Mouse (Mus musculus): ENCODE data around the gene Gstp1.

DNA sequence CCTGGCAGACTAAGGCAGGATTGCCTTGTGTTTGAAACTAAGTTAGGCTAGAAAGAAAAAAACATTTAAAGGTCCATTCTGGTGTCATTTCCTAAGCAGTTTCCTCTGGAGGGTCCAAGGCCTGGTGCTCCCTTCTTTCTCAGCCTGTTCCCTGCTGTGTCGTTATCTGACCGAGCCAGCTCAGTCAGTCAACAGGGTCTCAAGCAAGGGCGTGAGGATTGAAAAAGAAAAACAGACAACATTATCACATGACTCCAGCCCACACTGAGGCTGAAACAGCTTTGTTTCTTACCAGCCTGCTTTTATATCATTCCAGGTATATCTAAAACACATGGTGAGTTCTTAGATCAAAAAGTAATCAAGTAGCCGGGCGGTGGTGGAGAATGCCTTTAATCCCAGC, 22.1 kb downstream of the Gstp1 start:
- no peak for TF ChIP-seq GATA1 (IDR thresholded peaks at IDR 0.05; ENCODE audit: borderline replicate concordance, low read length)
- no peak for TF ChIP-seq FLI1 (IDR thresholded peaks at IDR 0.05; ENCODE audit: low read length)

Measured in megakaryocyte, embryonic 14.5 days (primary cell).